Mouse (Mus musculus): ENCODE results near the gene Dgkh.

DNA sequence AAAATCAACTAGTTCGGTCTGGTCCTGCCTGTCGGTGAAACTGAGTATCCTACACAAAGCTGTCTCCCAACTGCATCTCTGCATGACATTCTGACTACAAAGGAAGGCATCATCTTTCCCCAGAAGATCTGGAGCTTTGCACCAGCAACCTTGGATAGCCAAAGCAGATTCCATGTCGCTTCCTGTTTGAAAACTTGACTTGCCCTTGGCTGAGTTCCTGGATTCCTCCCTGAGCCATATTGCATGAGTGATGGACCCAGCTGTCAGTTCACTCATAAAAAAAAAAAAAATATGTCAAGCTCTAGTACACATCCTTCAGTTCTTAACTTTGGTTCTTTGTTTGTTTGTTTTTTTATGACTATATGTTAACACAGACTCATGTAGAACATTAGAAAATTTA lies 191.3 kb downstream of the Dgkh start:
- TF ChIP-seq EP300 (IDR thresholded peaks at IDR 0.05; ENCODE audit: low read depth) (no peak), CTCF (IDR thresholded peaks at IDR 0.05; ENCODE audit: low read depth) (no peak)

All from liver, postnatal 0 days (tissue).